Mouse (Mus musculus) cerebellum, adult 2 months (tissue): ENCODE data around the gene Fstl5.

Source experiments
- CTCF ChIP-seq: fragments of 200-500 bp; IDR thresholded peaks from 2 replicates; pipeline ENCODE4 v1.5.1; 2011; ENCODE audit warnings: low read depth, mild to moderate bottlenecking, control low read depth, low read length, moderate library complexity, borderline replicate concordance; ENCODE audit not compliant: insufficient read depth
- POLR2A ChIP-seq: fragments of 200-500 bp; IDR thresholded peaks from 2 replicates; pipeline ENCODE4 v1.6.1; 2011; ENCODE audit warnings: low read length, control low read depth, borderline replicate concordance; ENCODE audit not compliant: insufficient read depth

- no peak for TF ChIP-seq CTCF
- TF ChIP-seq POLR2A, result no peak
Measured at GRCm38 (mm10) chr3:76025523-76025922, 48.5 kb upstream of the Fstl5 start.
